Mouse (Mus musculus): Measurements from ENCODE around the gene Ckap2. TPM values are rescaled to one million over a fixed set of nuclear protein-coding genes. Genes with fewer than 3 reads are reported as not detected.

Gene Ckap2
- total and polyA plus RNA-seq, 3 experiments, result 25.5 to 33.6 TPM; not detected in 1

DNA sequence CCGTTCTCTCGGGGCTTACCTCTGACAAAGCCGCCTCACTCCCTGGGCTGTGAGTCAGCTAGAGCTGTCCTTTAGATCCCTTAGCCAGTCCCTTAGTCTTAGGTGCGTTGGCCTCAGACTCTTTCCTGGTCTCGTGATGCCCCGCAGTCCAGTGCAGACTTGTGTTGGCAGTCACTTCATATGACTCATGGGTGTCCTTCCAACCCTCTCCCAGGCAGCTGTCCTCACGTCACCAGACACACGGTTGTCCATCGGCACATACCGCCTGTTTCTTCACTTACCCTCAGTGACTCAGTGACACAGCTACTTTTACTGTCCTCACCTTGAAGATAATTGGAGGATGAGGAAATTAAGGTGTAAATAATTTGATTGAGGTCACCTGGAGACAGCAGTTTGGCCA is 29.2 kb upstream of the Ckap2 start:
- no peak overlapping the region for H3K4me3 ChIP-seq (ENCODE audit: control insufficient read depth in 1 of 2, insufficient read depth in 1 of 2, low read depth in 2 of 2, low read length in 2 of 2)
- H3K9ac ChIP-seq (ENCODE audit: control insufficient read depth, low read depth, low read length, poor library complexity, severe bottlenecking), result no peak overlapping the region
- H3K79me2 ChIP-seq (ENCODE audit: control insufficient read depth, insufficient read depth, low read length, poor library complexity), result no peaks in the 10 kb centered on the region
- H3K36me3 ChIP-seq (ENCODE audit: control insufficient read depth in 1 of 2, insufficient read depth in 2 of 2, low read length in 2 of 2), result peaks cover 0 to under 1% of the 10 kb centered on the region in 2 experiments; a peak in 1 of 4 replicates
- no peak overlapping the region for H3K27ac ChIP-seq (ENCODE audit: control insufficient read depth, low read depth, low read length)
- TF ChIP-seq ETS1 (IDR thresholded peaks at IDR 0.05; ENCODE audit: low read depth, low read length), result no peak
- no peak for TF ChIP-seq E2F4 (IDR thresholded peaks at IDR 0.05; ENCODE audit: borderline replicate concordance, low read depth, low read length)
- no peak for TF ChIP-seq MAFK (IDR thresholded peaks at IDR 0.05; ENCODE audit: borderline replicate concordance, low read depth, low read length)
- no peak for TF ChIP-seq TAL1 (IDR thresholded peaks at IDR 0.05; ENCODE audit: low read length)
- no peak for TF ChIP-seq USF2 (IDR thresholded peaks at IDR 0.05; ENCODE audit: borderline replicate concordance in 1 of 2, insufficient read depth in 1 of 2, low read depth in 1 of 2, low read length in 2 of 2)
- TF ChIP-seq KAT2A (conservative IDR thresholded peaks at IDR 0.05; ENCODE audit: low read depth, low read length), result no peak
- TF ChIP-seq NRF1 (IDR thresholded peaks at IDR 0.05; ENCODE audit: insufficient read depth, low read depth, low read length, poor library complexity, severe bottlenecking), result no peak
- TF ChIP-seq MAZ (IDR thresholded peaks at IDR 0.05; ENCODE audit: low read depth, low read length), result no peak
- TF ChIP-seq MAX (IDR thresholded peaks at IDR 0.05; ENCODE audit: low read length), result no peak
- no peak for TF ChIP-seq MXI1 (IDR thresholded peaks at IDR 0.05; ENCODE audit: low read depth, low read length)
- no peak for TF ChIP-seq ZNF384 (IDR thresholded peaks at IDR 0.05; ENCODE audit: low read depth, low read length)
- no peak for TF ChIP-seq MEF2A (IDR thresholded peaks at IDR 0.05; ENCODE audit: extremely low read depth, insufficient replicate concordance, low read depth, low read length, poor library complexity, severe bottlenecking)
- no peak for TF ChIP-seq POLR2AphosphoS2 (IDR thresholded peaks at IDR 0.05; ENCODE audit: low read length)
- TF ChIP-seq USF1 (IDR thresholded peaks at IDR 0.05; ENCODE audit: low read depth, low read length), result no peak
- no peak for TF ChIP-seq POLR2A (IDR thresholded peaks at IDR 0.05; ENCODE audit: control insufficient read depth in 1 of 2, insufficient read depth in 1 of 2, low read depth in 1 of 2, low read length in 2 of 2, poor library complexity in 1 of 2)
- TF ChIP-seq NELFE (IDR thresholded peaks at IDR 0.05; ENCODE audit: low read depth, low read length), result no peak
- TF ChIP-seq GATA1 (IDR thresholded peaks at IDR 0.05; ENCODE audit: low read depth, low read length), result no peak
- TF ChIP-seq GABPA (IDR thresholded peaks at IDR 0.05; ENCODE audit: low read depth, low read length), result no peak
- no peak for TF ChIP-seq ZMIZ1 (IDR thresholded peaks at IDR 0.05; ENCODE audit: low read depth, low read length)
- H3K9me3 ChIP-seq (replicated peaks; ENCODE audit: insufficient read depth, low read length), result no peaks in the 10 kb centered on the region
- DNase-seq (ENCODE audit: low read depth, low spot score), result no peak
- no peaks in the 10 kb centered on the region for H3K27me3 ChIP-seq (ENCODE audit: control insufficient read depth in 1 of 2, insufficient read depth in 2 of 2, low read length in 2 of 2)
- H3K4me1 ChIP-seq (ENCODE audit: control insufficient read depth in 1 of 2, insufficient read depth in 2 of 2, low read length in 2 of 2), result no peaks in the 10 kb centered on the region

DNA sequence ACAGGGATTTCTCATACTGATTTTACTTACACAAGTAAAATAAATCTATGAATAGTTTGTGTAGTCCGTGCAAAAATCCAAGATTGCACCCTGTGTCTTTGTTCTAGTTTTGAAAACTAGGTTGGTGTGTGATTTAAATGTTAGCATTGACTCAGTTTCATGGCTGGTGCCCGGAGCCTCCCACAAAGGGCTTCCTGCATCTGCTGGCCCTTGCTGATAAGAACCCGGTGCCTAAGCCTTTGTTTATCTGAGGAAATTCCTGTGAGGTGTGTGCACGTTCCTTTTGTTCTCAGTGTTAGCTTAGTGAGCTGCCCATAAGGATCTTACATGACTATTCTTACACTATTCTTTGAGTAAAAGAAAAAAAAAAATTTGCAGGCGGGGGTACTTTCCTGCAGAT is 23.4 kb upstream of the Ckap2 start:
- 0 out of 2 replicates have a peak overlapping the region, but pooled peaks have one; percentile 36 for H3K27ac ChIP-seq (ENCODE audit: control insufficient read depth, low read depth, low read length)
- H3K36me3 ChIP-seq (ENCODE audit: control insufficient read depth in 1 of 2, insufficient read depth in 2 of 2, low read length in 2 of 2), result peaks cover 2 to 12% of the 10 kb centered on the region in 2 experiments
- no peak overlapping the region for H3K4me3 ChIP-seq (ENCODE audit: control insufficient read depth in 1 of 2, insufficient read depth in 1 of 2, low read depth in 2 of 2, low read length in 2 of 2)
- H3K9ac ChIP-seq (ENCODE audit: control insufficient read depth, low read depth, low read length, poor library complexity, severe bottlenecking), result no peak overlapping the region
- peak; percentile 84 for DNase-seq (ENCODE audit: low read depth, low spot score)
- H3K27me3 ChIP-seq (ENCODE audit: control insufficient read depth in 1 of 2, insufficient read depth in 2 of 2, low read length in 2 of 2), result no peaks in the 10 kb centered on the region
- H3K79me2 ChIP-seq (ENCODE audit: control insufficient read depth, insufficient read depth, low read length, poor library complexity), result no peaks in the 10 kb centered on the region
- peaks cover 4 to 8% of the 10 kb centered on the region in 2 experiments; a peak in 3 of 4 replicates for H3K4me1 ChIP-seq (ENCODE audit: control insufficient read depth in 1 of 2, insufficient read depth in 2 of 2, low read length in 2 of 2)
- no peaks in the 10 kb centered on the region for H3K9me3 ChIP-seq (replicated peaks; ENCODE audit: insufficient read depth, low read length)
- TF ChIP-seq ETS1 (IDR thresholded peaks at IDR 0.05; ENCODE audit: low read depth, low read length) (peak; percentile 75), CHD1 (IDR thresholded peaks at IDR 0.05; ENCODE audit: low read depth, low read length) (no peak), E2F4 (IDR thresholded peaks at IDR 0.05; ENCODE audit: borderline replicate concordance, low read depth, low read length) (no peak), MAX (IDR thresholded peaks at IDR 0.05; ENCODE audit: low read length) (peak; percentile 53), CTCF (IDR thresholded peaks at IDR 0.05 in 2 of 3, conservative IDR thresholded peaks at IDR 0.05 in 1 of 3; ENCODE audit: control insufficient read depth in 1 of 3, insufficient read depth in 1 of 3, low read depth in 2 of 3, low read length in 3 of 3, poor library complexity in 1 of 3, severe bottlenecking in 1 of 3) (no peak), POLR2AphosphoS2 (IDR thresholded peaks at IDR 0.05; ENCODE audit: low read length) (no peak), GABPA (IDR thresholded peaks at IDR 0.05; ENCODE audit: low read depth, low read length) (no peak), POLR2A (IDR thresholded peaks at IDR 0.05; ENCODE audit: control insufficient read depth in 1 of 2, insufficient read depth in 1 of 2, low read depth in 1 of 2, low read length in 2 of 2, poor library complexity in 1 of 2) (no peak), ZNF384 (IDR thresholded peaks at IDR 0.05; ENCODE audit: low read depth, low read length) (peak; percentile 76), MAFK (IDR thresholded peaks at IDR 0.05; ENCODE audit: borderline replicate concordance, low read depth, low read length) (no peak), ZMIZ1 (IDR thresholded peaks at IDR 0.05; ENCODE audit: low read depth, low read length) (no peak), MYC (IDR thresholded peaks at IDR 0.05; ENCODE audit: low read depth, low read length) (peak; percentile 46; the same call in 1 of the 2 replicates), CHD2 (IDR thresholded peaks at IDR 0.05; ENCODE audit: low read length) (no peak), NRF1 (IDR thresholded peaks at IDR 0.05; ENCODE audit: insufficient read depth, low read depth, low read length, poor library complexity, severe bottlenecking) (no peak), MXI1 (IDR thresholded peaks at IDR 0.05; ENCODE audit: low read depth, low read length) (peak; percentile 80), SIN3A (IDR thresholded peaks at IDR 0.05; ENCODE audit: low read length) (peak; percentile 77), JUND (IDR thresholded peaks at IDR 0.05; ENCODE audit: low read depth, low read length) (0 out of 2 replicates have a peak, but pooled peaks have one; percentile 22), RAD21 (IDR thresholded peaks at IDR 0.05; ENCODE audit: low read depth, low read length) (no peak), ELF1 (IDR thresholded peaks at IDR 0.05; ENCODE audit: low read depth, low read length) (0 out of 2 replicates have a peak, but pooled peaks have one; percentile 40), EP300 (IDR thresholded peaks at IDR 0.05; ENCODE audit: low read depth in 1 of 2, low read length in 2 of 2) (peak; percentile 85 to 91), NELFE (IDR thresholded peaks at IDR 0.05; ENCODE audit: low read depth, low read length) (no peak), BHLHE40 (IDR thresholded peaks at IDR 0.05; ENCODE audit: borderline replicate concordance, low read depth, low read length) (peak; percentile 96)

Measured in MEL (cell line).